Mouse (Mus musculus): ENCODE measurements around the gene Gbe1.

DNA sequence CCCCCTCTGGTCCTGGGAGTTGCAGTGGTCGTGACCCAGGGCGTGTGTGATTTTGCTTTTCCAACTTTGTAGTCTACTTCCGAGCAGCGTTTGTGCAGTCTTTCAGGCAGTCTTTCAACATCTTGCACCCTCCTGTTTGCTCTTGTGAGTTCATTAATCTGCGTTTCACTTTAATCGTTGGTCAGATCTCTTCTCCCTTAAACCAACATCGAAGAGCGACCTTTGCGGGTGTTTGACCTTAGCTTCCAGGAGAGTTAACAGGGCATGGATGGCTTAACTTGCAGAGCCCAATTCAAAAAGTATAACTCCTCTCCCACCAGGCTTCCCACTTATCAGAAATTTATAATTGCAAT, 805 bp downstream of the Gbe1 start:
- TF ChIP-seq CTCF (IDR thresholded peaks at IDR 0.05; ENCODE audit: insufficient read depth, low read length), result no peak
- no peak for TF ChIP-seq POLR2A (IDR thresholded peaks at IDR 0.05; ENCODE audit: borderline replicate concordance, extremely low read depth, low read depth, low read length)
